Mouse (Mus musculus) ES-E14 (cell line): Measurements from ENCODE around the gene Dnm1.

Experiments
- MAFK ChIP-seq: IDR thresholded peaks from 2 replicates; pipeline ENCODE4 v1.6.1; 2014; ENCODE audit warnings: mild to moderate bottlenecking, low read depth, low read length, inconsistent platforms; ENCODE audit not compliant: insufficient read depth
- ZC3H11A ChIP-seq: IDR thresholded peaks from 2 replicates; pipeline ENCODE4 v1.6.1; 2012; ENCODE audit warnings: low read depth, mild to moderate bottlenecking, inconsistent platforms, low read length, borderline replicate concordance

DNA sequence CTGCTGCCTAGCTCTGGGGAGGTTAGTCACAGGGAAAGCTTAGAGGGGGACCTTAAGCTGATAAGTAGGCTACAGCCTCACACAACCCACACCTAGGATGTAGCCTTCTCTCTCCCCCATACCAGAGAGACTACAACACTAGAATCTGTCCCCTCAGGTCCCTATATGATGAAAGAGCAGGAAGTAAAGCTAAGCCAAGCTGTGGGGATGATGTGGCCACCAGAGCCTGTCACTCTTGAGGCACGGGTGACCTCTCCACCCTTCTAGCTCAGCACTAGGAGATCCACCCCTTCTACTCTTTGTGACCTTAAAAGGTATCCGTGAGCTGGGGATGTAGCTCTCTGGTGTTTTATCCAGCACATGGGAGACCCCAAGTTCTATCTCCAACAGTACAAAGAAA lies 36.0 kb upstream of the Dnm1 start:
- TF ChIP-seq ZC3H11A (no peak), MAFK (no peak)
